ENCODE assay signal across 36 mouse cellular contexts in the genomic region with DNA sequence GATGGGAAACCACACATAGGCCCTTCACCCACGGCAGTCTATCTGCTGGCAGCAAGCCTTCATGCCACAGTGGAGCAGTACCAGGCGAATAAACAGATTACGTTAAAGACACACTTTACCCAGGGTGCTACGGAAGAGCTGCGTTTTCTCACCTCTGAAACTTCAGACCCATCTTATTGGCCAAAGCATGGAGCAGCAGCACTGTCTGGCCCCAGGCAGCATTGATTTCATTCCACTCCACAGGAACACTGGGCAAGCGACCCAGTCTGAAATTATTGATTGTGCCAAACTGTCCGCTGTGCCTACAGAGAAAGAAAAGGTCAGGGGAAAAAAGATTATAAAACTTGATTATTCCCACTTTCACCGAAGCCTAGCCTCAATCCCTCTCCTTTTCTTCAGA. TPM values are rescaled to one million over a fixed set of nuclear protein-coding genes. Genes with fewer than 3 reads are reported as not detected.
"Had no signal": no experiment of that assay in that cellular context is flagged by ENCODE, and none has a peak within 500 bp of the region (broad histone marks: within the 10 kb centered on the region; RNA-seq: fewer than 3 reads in every experiment).

No protein-coding gene starts in this region.

- H3K4me3 ChIP-seq: heart, embryonic 10.5 days; heart, embryonic 12.5 days; heart, embryonic 13.5 days; heart, embryonic 15.5 days; hindbrain, embryonic 10.5 days; hindbrain, embryonic 12.5 days; hindbrain, embryonic 13.5 days; hindbrain, embryonic 15.5 days; intestine, embryonic 15.5 days; kidney, embryonic 15.5 days; layer of hippocampus, adult 2 months had no signal

- H3K4me2 ChIP-seq: heart, embryonic 11.5 days; heart, embryonic 12.5 days; heart, embryonic 13.5 days; heart, embryonic 15.5 days; hindbrain, embryonic 12.5 days; hindbrain, embryonic 13.5 days; hindbrain, embryonic 14.5 days; hindbrain, embryonic 15.5 days; intestine, embryonic 15.5 days; kidney, embryonic 15.5 days had no signal

- H3K27ac ChIP-seq: heart, embryonic 10.5 days; heart, embryonic 13.5 days; heart, embryonic 15.5 days; hindbrain, embryonic 10.5 days; hindbrain, embryonic 12.5 days; hindbrain, embryonic 13.5 days; hindbrain, embryonic 14.5 days; hindbrain, embryonic 15.5 days; hindbrain, postnatal 0 days; intestine, embryonic 15.5 days; kidney, embryonic 15.5 days; kidney, postnatal 0 days; layer of hippocampus, adult 2 months had no signal

- ATAC-seq: hindbrain, embryonic 16.5 days; hindbrain, postnatal 0 days; inflammation-experienced regulatory T-cells, adult 6 months; intestine, embryonic 15.5 days; intestine, embryonic 16.5 days; intestine, postnatal 0 days had no signal

- H3K9me3 ChIP-seq: heart, embryonic 10.5 days; heart, embryonic 12.5 days; heart, embryonic 13.5 days; heart, embryonic 15.5 days; hindbrain, embryonic 10.5 days; hindbrain, embryonic 12.5 days; hindbrain, embryonic 13.5 days; hindbrain, embryonic 15.5 days; intestine, embryonic 15.5 days; kidney, embryonic 15.5 days had no signal

- H3K9ac ChIP-seq: heart, embryonic 12.5 days; heart, embryonic 13.5 days; heart, embryonic 15.5 days; hindbrain, embryonic 12.5 days; hindbrain, embryonic 13.5 days; hindbrain, embryonic 14.5 days; hindbrain, embryonic 15.5 days; intestine, embryonic 15.5 days; kidney, embryonic 15.5 days had no signal

- DNase-seq: heart, postnatal 10 days; heart, postnatal 14 days; heart, postnatal 36 days; heart, postnatal 4 days; kidney, adult 11 months; kidney, adult 18-20 months; kidney, adult 2 months; kidney, adult 8-10 months; kidney, adult 9 months; kidney, postnatal 10 days; kidney, postnatal 14 days; kidney, postnatal 25 days; kidney, postnatal 36 days; kidney, postnatal 4 days; layer of hippocampus, adult 9-11 months; layer of hippocampus, postnatal 36 days had no signal

- H3K4me1 ChIP-seq: heart, embryonic 10.5 days; heart, embryonic 12.5 days; heart, embryonic 13.5 days; heart, embryonic 15.5 days; hindbrain, embryonic 10.5 days; hindbrain, embryonic 12.5 days; hindbrain, embryonic 13.5 days; hindbrain, embryonic 15.5 days; intestine, embryonic 15.5 days; kidney, embryonic 15.5 days had no signal

- H3K27me3 ChIP-seq: heart, embryonic 12.5 days; heart, embryonic 13.5 days; heart, embryonic 15.5 days; hindbrain, embryonic 12.5 days; hindbrain, embryonic 13.5 days; hindbrain, embryonic 15.5 days; intestine, embryonic 15.5 days; kidney, embryonic 15.5 days had no signal

RNA-seq across cellular contexts. Expression of a gene that starts 30.9 kb away (rescaled TPM):
- total RNA-seq: hematopoietic stem cell, adult 5-6 weeks had no signal
